Mouse (Mus musculus): ENCODE measurements around the gene Nrp2. TPM values are rescaled to one million over a fixed set of nuclear protein-coding genes. Genes with fewer than 3 reads are reported as not detected.

Gene Nrp2
- total and polyA plus RNA-seq, 3 experiments: not detected

DNA sequence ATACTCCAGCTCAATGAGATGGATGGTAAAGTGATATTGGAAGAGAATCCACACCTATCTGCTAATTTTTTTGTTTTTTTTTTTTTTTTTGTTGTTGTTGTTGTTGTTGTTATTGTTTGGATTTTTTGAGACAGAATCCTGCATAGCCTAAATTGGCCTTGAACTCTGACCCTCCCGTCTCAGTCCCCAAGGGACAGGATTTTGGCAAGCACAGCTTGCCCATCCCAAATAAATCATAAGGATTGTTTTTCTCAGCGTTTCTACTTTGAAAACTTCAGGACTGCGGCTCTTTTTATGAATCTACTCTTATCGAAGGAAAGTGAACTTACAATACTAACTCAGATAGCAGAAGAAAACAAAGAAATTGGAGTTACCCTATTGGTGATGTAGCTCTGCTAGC, 31.9 kb downstream of the Nrp2 start:
- DNase-seq (ENCODE audit: low read depth, low spot score): no peak
- H3K4me3 ChIP-seq (ENCODE audit: control insufficient read depth in 1 of 2, insufficient read depth in 1 of 2, low read depth in 2 of 2, low read length in 2 of 2): no peak overlapping the region
- H3K4me1 ChIP-seq (ENCODE audit: control insufficient read depth in 1 of 2, insufficient read depth in 2 of 2, low read length in 2 of 2): no peaks in the 10 kb centered on the region
- no peaks in the 10 kb centered on the region for H3K36me3 ChIP-seq (ENCODE audit: control insufficient read depth in 1 of 2, insufficient read depth in 2 of 2, low read length in 2 of 2)
- no peaks in the 10 kb centered on the region for H3K79me2 ChIP-seq (ENCODE audit: control insufficient read depth, insufficient read depth, low read length, poor library complexity)
- H3K27ac ChIP-seq (ENCODE audit: control insufficient read depth, low read depth, low read length): no peak overlapping the region
- no peaks in the 10 kb centered on the region for H3K9me3 ChIP-seq (replicated peaks; ENCODE audit: insufficient read depth, low read length)
- no peak for TF ChIP-seq TBP (IDR thresholded peaks at IDR 0.05; ENCODE audit: low read depth, low read length)
- TF ChIP-seq POLR2A (IDR thresholded peaks at IDR 0.05; ENCODE audit: control insufficient read depth in 1 of 2, insufficient read depth in 1 of 2, low read depth in 1 of 2, low read length in 2 of 2, poor library complexity in 1 of 2): no peak
- TF ChIP-seq MXI1 (IDR thresholded peaks at IDR 0.05; ENCODE audit: low read depth, low read length): no peak
- TF ChIP-seq MEF2A (IDR thresholded peaks at IDR 0.05; ENCODE audit: extremely low read depth, insufficient replicate concordance, low read depth, low read length, poor library complexity, severe bottlenecking): no peak
- TF ChIP-seq CHD1 (IDR thresholded peaks at IDR 0.05; ENCODE audit: low read depth, low read length): no peak
- no peak for TF ChIP-seq SIN3A (IDR thresholded peaks at IDR 0.05; ENCODE audit: low read length)
- no peak for TF ChIP-seq EP300 (IDR thresholded peaks at IDR 0.05; ENCODE audit: low read depth in 1 of 2, low read length in 2 of 2)
- TF ChIP-seq ZNF384 (IDR thresholded peaks at IDR 0.05; ENCODE audit: low read depth, low read length): no peak
- no peak for TF ChIP-seq GATA1 (IDR thresholded peaks at IDR 0.05; ENCODE audit: low read depth, low read length)
- no peak for TF ChIP-seq TAL1 (IDR thresholded peaks at IDR 0.05; ENCODE audit: low read length)
- TF ChIP-seq USF2 (IDR thresholded peaks at IDR 0.05; ENCODE audit: borderline replicate concordance in 1 of 2, insufficient read depth in 1 of 2, low read depth in 1 of 2, low read length in 2 of 2): no peak
- TF ChIP-seq TCF12 (IDR thresholded peaks at IDR 0.05; ENCODE audit: low read depth, low read length): no peak
- no peak overlapping the region for H3K9ac ChIP-seq (ENCODE audit: control insufficient read depth, low read depth, low read length, poor library complexity, severe bottlenecking)
- no peaks in the 10 kb centered on the region for H3K27me3 ChIP-seq (ENCODE audit: control insufficient read depth in 1 of 2, insufficient read depth in 2 of 2, low read length in 2 of 2)

DNA sequence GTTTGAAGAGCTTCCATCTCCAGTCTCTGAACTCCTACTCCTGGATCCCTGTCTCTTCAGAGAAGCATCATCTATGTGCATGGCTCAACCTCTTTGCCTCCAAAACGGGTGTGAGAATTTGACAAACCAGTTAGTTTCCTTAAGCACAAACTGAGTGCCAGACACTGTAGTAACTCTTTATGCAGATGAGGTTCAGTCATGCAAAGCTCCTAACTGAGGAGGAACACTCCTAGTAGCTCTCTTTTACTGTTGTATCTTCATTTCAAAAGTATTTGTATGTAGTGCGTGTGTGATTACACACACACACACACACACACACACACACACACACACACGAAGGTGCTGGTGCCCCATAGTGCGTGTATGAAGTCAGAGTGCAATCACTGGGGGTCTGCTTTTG, 32.8 kb downstream of the Nrp2 start:
- Histone ChIP-seq H3K79me2 (ENCODE audit: control insufficient read depth, insufficient read depth, low read length, poor library complexity) (no peaks in the 10 kb centered on the region), H3K36me3 (ENCODE audit: control insufficient read depth in 1 of 2, insufficient read depth in 2 of 2, low read length in 2 of 2) (no peaks in the 10 kb centered on the region), H3K9ac (ENCODE audit: control insufficient read depth, low read depth, low read length, poor library complexity, severe bottlenecking) (no peak overlapping the region), H3K27ac (ENCODE audit: control insufficient read depth, low read depth, low read length) (no peak overlapping the region), H3K27me3 (ENCODE audit: control insufficient read depth in 1 of 2, insufficient read depth in 2 of 2, low read length in 2 of 2) (no peaks in the 10 kb centered on the region), H3K4me1 (ENCODE audit: control insufficient read depth in 1 of 2, insufficient read depth in 2 of 2, low read length in 2 of 2) (no peaks in the 10 kb centered on the region), H3K9me3 (replicated peaks; ENCODE audit: insufficient read depth, low read length) (no peaks in the 10 kb centered on the region), H3K4me3 (ENCODE audit: control insufficient read depth in 1 of 2, insufficient read depth in 1 of 2, low read depth in 2 of 2, low read length in 2 of 2) (no peak overlapping the region)
- no peak for DNase-seq (ENCODE audit: low read depth, low spot score)
- TF ChIP-seq EP300 (IDR thresholded peaks at IDR 0.05; ENCODE audit: low read depth in 1 of 2, low read length in 2 of 2): no peak
- TF ChIP-seq MXI1 (IDR thresholded peaks at IDR 0.05; ENCODE audit: low read depth, low read length): no peak
- TF ChIP-seq UBTF (IDR thresholded peaks at IDR 0.05; ENCODE audit: borderline replicate concordance, insufficient read depth, low read depth, low read length): no peak
- TF ChIP-seq MAZ (IDR thresholded peaks at IDR 0.05; ENCODE audit: low read depth, low read length): no peak
- no peak for TF ChIP-seq E2F4 (IDR thresholded peaks at IDR 0.05; ENCODE audit: borderline replicate concordance, low read depth, low read length)
